Mouse (Mus musculus) embryo, embryonic 11.5 days (tissue): ENCODE data around the gene Ptn.

Experiments
- DNase-seq: peaks from one replicate; pipeline ENCODE4 v3.0.0-alpha.2; 2012; ENCODE audit warnings: low read depth, low spot score

The Ptn gene

GRCm38 (mm10) chr6:36809747-36810285 lies at the start of gene Ptn:
Gene Ptn, minus strand, starts transcription at chr6:36810220.
- DNase-seq, result peak; percentile 64

DNA sequence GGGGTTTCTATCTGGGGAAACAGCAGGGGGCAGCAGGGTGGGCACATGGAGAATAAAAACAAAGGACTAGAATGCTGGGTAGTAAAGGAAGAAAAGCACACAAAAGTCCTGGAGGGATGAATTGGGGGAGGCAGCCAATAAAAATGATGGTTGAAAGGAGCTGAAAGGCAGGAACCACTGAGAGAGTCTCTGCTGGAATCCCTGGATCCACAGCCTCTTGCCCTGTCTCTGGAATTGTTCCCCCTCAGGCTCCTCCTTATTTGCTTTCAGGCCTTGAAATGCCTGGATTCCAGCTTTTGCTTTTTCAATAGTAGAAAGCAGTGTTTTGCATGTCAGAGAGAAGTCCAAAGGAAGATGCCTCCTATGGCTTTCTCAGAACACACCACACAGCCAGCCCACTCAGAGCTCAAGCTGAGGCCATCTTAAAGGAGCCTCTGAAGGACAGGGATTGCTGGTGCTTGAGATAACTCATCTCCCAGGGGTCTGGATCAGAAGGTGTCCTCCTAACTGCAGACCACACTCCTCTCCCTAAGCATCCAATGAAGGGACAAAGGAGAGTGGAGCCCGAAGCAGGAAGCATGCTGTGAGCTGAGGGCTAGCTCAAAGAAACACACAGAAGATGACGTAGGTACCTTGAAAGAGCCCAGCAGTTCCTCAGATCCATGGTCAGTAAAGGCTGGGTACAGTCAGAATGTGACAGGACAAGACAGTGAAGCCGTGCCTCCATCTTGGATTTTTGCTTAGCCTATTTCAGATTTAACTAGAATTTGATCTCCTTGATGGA lies 48.4 kb upstream of the Ptn start:
- DNase-seq, result no peak

DNA sequence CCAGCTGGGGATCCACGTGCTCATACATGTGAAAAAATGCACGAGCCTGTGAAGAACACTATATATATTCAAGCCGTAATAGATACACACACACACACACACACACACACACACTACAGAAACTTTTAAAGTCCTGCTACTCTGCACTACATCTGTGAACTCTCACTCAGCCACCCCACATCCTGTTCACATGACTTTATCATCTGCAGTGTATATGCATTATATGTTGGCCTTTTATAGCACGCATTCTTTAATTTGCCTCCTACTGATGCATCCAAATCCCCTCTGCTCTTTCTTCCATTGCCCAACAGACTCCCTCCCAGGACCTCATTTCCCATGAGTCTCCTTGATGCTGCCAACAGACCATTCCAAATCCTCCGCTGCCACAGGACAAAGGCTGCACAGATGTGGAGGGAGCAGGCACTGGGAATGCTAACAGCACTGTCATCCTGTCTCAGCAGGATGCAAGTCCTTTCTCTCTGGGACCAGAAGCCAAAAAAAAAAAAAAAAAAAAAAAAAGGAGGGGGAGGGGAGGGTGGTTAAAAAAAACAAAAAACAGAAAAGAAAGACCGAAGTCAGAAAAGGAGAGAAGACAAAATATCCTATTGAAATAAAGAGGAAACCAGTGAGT lies 47.7 kb upstream of the Ptn start:
- no peak for DNase-seq

- DNase-seq, result no peak
Measured at GRCm38 (mm10) chr6:36850422-36851129, 40.6 kb upstream of the Ptn start.

DNA sequence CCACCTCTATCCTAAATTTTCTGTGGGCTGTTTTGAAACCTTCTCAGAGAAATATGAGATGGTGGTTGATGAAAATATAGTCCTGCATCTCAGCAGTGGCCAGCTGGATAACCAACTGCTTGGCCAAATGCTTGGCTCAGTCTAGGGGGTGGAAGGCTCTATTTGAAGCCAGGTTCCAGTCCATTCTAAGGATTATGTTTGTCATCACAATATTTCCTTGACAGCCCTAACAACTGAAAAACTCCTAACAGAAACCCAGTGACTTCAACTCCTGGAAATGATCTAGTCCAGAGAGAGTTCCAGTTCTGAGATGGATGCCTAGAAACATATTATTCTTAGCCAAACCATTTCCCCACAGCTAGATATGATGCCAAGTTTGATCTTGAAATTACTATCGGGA lies 35.3 kb upstream of the Ptn start:
- DNase-seq, result no peak

GRCm38 (mm10) chr6:36844258-36844657 lies 34.2 kb upstream of the Ptn start:
- no peak for DNase-seq

DNA sequence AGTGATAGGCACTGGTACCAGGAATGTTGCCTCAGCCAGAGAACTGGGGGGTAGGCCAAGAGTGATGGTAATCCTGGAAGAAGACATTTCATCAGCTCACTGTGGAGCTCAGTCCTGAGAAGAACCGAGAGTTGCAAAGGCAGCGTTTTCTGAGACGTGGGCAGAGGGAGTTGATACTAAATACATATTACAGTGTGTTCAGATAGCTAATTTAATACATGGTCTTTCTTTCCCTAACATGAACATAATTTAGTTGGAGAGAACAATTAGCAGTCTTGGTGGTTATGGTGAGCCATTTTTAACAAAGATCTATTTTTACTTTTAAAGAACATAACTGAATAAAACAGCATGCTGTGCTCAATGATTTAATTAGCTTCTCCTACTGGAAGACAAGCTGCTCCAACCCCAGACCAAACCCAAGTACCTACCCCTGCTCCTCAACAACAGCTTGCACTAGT lies 33.0 kb upstream of the Ptn start:
- DNase-seq, result no peak

- DNase-seq, result no peak
Measured at GRCm38 (mm10) chr6:36842101-36842922, 32.3 kb upstream of the Ptn start.

GRCm38 (mm10) chr6:36841701-36842100 lies 31.7 kb upstream of the Ptn start:
- DNase-seq, result no peak

DNA sequence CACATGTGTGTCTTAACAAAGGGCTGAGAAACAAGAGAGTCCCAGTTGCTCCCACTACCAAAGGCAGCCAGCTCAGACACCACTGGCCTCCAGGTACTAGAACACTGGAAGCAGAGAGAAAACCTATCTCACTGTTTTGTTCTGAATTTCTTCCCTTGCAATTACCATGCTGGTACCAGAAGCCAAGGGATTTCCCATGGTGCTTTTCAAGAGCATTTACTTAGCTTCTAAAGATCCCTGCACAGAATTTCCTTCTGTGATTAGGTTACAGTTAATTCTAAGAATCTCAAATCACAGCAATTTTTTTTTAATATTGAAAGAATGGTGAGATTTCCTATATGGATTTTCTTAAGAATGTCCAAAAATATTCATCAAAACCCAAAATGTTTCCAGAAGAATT lies 31.2 kb upstream of the Ptn start:
- DNase-seq, result no peak

DNA sequence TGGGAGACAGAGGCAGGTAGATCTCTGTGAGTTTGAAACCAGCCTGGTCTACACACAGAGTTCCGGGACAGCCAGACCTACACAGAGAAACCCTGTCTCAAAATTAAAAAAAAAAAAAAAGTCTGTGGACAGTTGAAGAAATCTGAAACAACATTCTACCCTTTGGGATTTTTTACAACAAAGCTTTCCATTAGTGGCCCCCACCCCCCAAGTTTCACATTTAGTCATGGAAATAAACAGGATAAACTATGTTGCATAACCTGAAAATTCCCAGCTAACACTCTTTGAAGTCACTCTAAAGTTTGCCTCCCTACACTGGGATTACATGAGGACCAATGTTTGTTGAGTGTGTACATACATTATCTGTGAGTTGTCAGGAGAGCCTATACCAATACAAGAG lies 28.7 kb upstream of the Ptn start:
- DNase-seq, result no peak

GRCm38 (mm10) chr6:36835351-36835750 lies 25.3 kb upstream of the Ptn start:
- DNase-seq, result no peak

DNA sequence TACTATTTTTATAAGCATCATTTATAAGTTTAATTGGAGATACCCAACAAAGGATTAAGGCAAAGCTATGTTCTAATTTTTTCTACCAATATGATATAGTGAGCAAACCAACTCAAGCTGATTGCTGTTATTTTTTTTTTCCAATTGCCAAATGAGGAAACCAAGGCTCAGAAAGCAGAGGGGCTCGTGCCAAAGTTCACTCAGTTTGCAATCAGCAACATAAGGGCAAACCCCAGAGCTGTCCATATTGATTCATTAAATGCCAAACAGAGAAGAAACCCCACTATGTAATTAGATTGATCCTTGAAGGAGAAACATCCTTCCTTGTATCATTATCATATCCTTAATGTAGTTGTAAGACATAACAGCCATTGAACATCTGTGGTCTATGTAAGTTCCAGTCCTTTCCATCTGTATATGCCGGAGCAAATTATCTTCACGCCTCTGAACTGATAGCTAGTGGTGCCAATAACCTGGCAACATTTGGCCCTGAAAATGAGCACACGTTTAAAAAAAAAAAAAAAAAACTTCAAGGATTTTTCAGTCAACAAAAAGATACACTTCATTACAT lies 24.8 kb upstream of the Ptn start:
- no peak for DNase-seq

GRCm38 (mm10) chr6:36832681-36833080 lies 22.7 kb upstream of the Ptn start:
- DNase-seq, result no peak

- DNase-seq, result no peak
Measured at GRCm38 (mm10) chr6:36832207-36832606, 22.2 kb upstream of the Ptn start.

DNA sequence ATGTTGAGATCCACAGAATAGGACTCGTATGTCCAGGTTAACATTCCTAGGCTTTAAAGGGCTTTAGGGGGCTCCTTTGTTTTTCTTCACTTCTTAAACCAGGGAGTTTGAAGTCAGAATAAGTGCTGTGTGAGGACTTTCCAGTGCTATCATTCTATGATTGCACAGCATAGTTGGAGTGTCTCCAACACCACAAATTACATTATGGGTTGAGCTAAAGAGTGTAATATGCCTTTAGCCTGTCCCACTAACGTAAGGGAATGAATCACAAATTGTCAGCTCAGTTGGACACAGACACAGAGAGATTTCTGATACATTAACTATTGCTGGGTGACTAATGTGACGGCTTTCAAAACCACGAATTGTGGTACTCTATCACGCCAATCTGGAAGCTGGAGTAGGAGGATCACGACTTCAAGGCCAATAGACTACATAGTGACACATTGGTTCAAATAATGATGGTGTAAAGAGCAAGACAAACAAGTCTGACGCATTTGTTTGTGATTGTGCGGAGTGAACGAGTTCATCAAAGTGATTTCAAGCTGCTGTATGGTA lies 20.4 kb upstream of the Ptn start:
- no peak for DNase-seq

GRCm38 (mm10) chr6:36819784-36820050 lies 9.7 kb upstream of the Ptn start:
- DNase-seq, result no peak

GRCm38 (mm10) chr6:36819019-36819783 lies 9.2 kb upstream of the Ptn start:
- DNase-seq, result no peak

GRCm38 (mm10) chr6:36818281-36819018 lies 8.4 kb upstream of the Ptn start:
- DNase-seq, result no peak

- no peak for DNase-seq
Measured at GRCm38 (mm10) chr6:36816666-36817065, 6.6 kb upstream of the Ptn start.
